Mouse (Mus musculus) lung, embryonic 16.5 days (tissue): Measurements from ENCODE around the gene Pcdh7. TPM values are rescaled to one million over a fixed set of nuclear protein-coding genes. Genes with fewer than 3 reads are reported as not detected.

ENCODE experiments used
- ATAC-seq: fragments of 200-750 bp; cut with Nextera tagmentation; 2 replicates; pipeline ENCODE4 v1.8.0; 2017; ENCODE audit warnings: low read depth, mild to moderate bottlenecking, moderate library complexity
- H3K27ac ChIP-seq: fragments of 300-500 bp; sonication (generic); 2 replicates; pipeline ENCODE4 v1.5.1; 2014; ENCODE audit warnings: mild to moderate bottlenecking, control low read depth, low read length
- H3K27me3 ChIP-seq: fragments of 300-500 bp; sonication (generic); 2 replicates; pipeline ENCODE4 v1.6.1; 2014; ENCODE audit warnings: low read depth, low read length, mixed read lengths; ENCODE audit not compliant: control insufficient read depth, insufficient read depth
- H3K36me3 ChIP-seq: fragments of 300-500 bp; sonication (generic); 2 replicates; pipeline ENCODE4 v1.6.1; 2014; ENCODE audit warnings: low read length; ENCODE audit not compliant: control insufficient read depth, insufficient read depth
- H3K4me1 ChIP-seq: fragments of 300-500 bp; sonication (generic); replicated peaks from 2 replicates; pipeline ENCODE4 v1.6.1; 2014; ENCODE audit warnings: low read length, mixed read lengths; ENCODE audit not compliant: control insufficient read depth, insufficient read depth
- H3K4me2 ChIP-seq: fragments of 300-500 bp; sonication (generic); 2 replicates; pipeline ENCODE4 v1.6.1; 2014; ENCODE audit warnings: low read depth, low read length, control low read depth
- H3K4me3 ChIP-seq: fragments of 300-500 bp; sonication (generic); 2 replicates; pipeline ENCODE4 v1.5.1; 2014; ENCODE audit warnings: mild to moderate bottlenecking, low read length, control low read depth
- H3K9ac ChIP-seq: fragments of 300-500 bp; sonication (generic); 2 replicates; pipeline ENCODE4 v1.6.1; 2014; ENCODE audit warnings: low read length, control low read depth
- H3K9me3 ChIP-seq: fragments of 300-500 bp; sonication (generic); 2 replicates; pipeline ENCODE4 v1.6.1; 2016; ENCODE audit warnings: low read length; ENCODE audit not compliant: control insufficient read depth
- WGBS: fragments of 180-500 bp; shearing (Covaris S2); extraction: QIAGEN DNeasy Blood & Tissue Kit; methylation state at CpG from one replicate; pipeline ENCODE4 v1.1.7; 2014; 5-methylcytosine and 5-hydroxymethylcytosine counted together
- polyA plus RNA-seq: library from polyadenylated mRNA; unstranded; fragments of >200 nt; fragmentation: Nextera tagmentation; extraction: Ambion mirVana; gene quantifications from 2 replicates; pipeline ENCODE4 v1.2.1, GENCODE M21; 2015

Pcdh7 gene
- polyA plus RNA-seq, 1 experiment from 2014 or later: 2.8 TPM

GRCm38 (mm10) chr5:57780574-57780973 lies 62.8 kb downstream of the Pcdh7 start:
- Histone ChIP-seq H3K4me3 (no peak overlapping the region), H3K36me3 (no peaks in the 10 kb centered on the region), H3K9ac (no peak overlapping the region), H3K27me3 (no peaks in the 10 kb centered on the region), H3K4me1 (no peaks in the 10 kb centered on the region), H3K4me2 (no peak overlapping the region), H3K27ac (no peak overlapping the region), H3K9me3 (no peaks in the 10 kb centered on the region)
- WGBS: 81% methylated on average over 4 of the region's 4 CpGs
- ATAC-seq: no peak

DNA sequence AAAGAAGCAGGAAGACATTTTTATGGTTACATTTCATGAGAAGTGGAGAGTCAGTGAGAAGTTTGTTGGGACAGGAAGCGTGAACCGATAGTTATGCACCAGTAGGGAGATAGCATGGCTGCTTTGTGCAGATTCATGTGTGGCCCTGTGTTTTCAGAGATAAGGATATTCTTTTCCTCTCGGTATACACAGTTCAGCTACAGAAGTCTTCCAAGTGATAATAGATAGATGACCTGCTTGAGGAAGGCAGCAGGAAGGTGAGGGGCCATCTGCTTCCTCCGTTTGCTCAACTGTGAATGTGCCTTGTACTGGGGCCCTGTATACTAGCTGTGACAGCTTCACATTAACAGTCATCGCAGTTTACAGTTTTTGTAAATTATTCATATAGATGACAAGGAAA lies 64.2 kb downstream of the Pcdh7 start:
- Histone ChIP-seq H3K4me1 (no peaks in the 10 kb centered on the region), H3K4me3 (no peak overlapping the region), H3K27ac (no peak overlapping the region), H3K27me3 (no peaks in the 10 kb centered on the region), H3K9ac (no peak overlapping the region), H3K9me3 (no peaks in the 10 kb centered on the region), H3K36me3 (no peaks in the 10 kb centered on the region), H3K4me2 (no peak overlapping the region)
- 35% methylated on average over 5 of the region's 5 CpGs for WGBS
- ATAC-seq: peak; percentile 80

DNA sequence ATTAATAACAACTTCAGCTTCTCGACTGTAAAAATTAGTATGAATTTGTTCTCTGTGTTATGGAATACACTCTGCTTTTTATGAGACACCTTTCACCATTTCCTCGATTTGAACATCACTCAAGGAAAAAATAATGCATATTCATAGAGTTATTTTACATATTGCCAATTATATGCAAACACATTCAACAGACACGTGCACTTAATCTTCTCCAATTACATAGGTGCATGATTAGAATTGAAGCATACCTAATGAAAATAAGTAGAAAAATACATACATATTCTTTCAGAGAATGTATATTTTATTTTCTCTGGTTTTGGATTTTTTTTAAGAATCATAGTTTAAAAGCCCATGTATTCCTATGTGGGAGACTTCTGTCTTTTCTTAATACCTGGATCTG lies 64.8 kb downstream of the Pcdh7 start:
- Histone ChIP-seq H3K36me3 (no peaks in the 10 kb centered on the region), H3K27ac (no peak overlapping the region), H3K4me1 (no peaks in the 10 kb centered on the region), H3K9ac (no peak overlapping the region), H3K27me3 (no peaks in the 10 kb centered on the region), H3K4me3 (no peak overlapping the region), H3K4me2 (no peak overlapping the region), H3K9me3 (no peaks in the 10 kb centered on the region)
- no peak for ATAC-seq
- WGBS: 61% methylated on average over 3 of the region's 3 CpGs

- no peak overlapping the region for H3K27ac ChIP-seq
- ATAC-seq: no peak
- no peaks in the 10 kb centered on the region; the same call in 1 of the 2 replicates for H3K4me1 ChIP-seq
- H3K4me3 ChIP-seq: no peak overlapping the region
- H3K27me3 ChIP-seq: no peaks in the 10 kb centered on the region
- H3K36me3 ChIP-seq: no peaks in the 10 kb centered on the region
- no peak overlapping the region for H3K9ac ChIP-seq
- H3K9me3 ChIP-seq: no peaks in the 10 kb centered on the region
- no peak overlapping the region for H3K4me2 ChIP-seq
- WGBS: 47% methylated on average over 4 of the region's 4 CpGs
These were observed 71.2 kb downstream of the Pcdh7 start for GRCm38 (mm10) chr5:57788775-57789509.

- Histone ChIP-seq H3K9me3 (no peaks in the 10 kb centered on the region), H3K27ac (no peak overlapping the region), H3K36me3 (no peaks in the 10 kb centered on the region), H3K4me1 (no peaks in the 10 kb centered on the region), H3K9ac (no peak overlapping the region), H3K4me2 (no peak overlapping the region), H3K4me3 (no peak overlapping the region), H3K27me3 (no peaks in the 10 kb centered on the region)
- ATAC-seq: no peak
These were observed 78.6 kb downstream of the Pcdh7 start for GRCm38 (mm10) chr5:57796337-57796736.

DNA sequence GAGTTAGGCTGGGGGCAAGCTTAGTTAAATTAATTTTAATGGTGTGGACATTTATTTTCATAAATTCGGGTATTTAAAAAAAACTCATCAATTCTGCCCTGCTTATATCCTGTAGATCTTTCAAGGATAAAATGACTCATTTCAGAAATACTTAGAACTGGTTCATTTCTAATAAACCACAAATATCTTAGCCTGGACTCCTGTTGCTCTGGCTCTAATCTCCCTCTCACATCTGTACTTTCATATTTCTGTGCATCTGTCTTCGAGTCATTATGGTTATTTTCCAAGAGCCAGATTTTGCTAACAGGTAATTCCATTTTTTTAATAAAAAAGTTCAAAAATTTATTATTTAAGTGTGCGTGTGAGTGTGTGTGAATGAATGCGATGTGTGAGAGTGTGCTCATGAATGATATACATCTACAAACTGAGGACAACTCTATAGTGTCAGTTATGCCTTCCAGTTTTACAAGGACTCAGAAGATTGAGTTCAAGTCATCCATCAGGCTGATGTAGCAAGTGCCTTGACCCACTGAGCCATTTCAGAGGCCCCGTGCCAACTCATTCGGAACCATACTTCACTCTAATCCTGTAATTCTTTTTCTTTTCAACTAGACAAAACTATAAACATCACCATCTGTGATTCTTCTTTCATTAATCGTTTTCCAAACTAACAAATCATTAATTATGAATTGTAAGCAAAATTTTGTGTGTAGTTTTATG lies 80.3 kb downstream of the Pcdh7 start:
- Histone ChIP-seq H3K9me3 (no peaks in the 10 kb centered on the region), H3K4me3 (no peak overlapping the region), H3K4me1 (no peaks in the 10 kb centered on the region), H3K27me3 (no peaks in the 10 kb centered on the region), H3K4me2 (no peak overlapping the region), H3K36me3 (no peaks in the 10 kb centered on the region), H3K9ac (no peak overlapping the region), H3K27ac (no peak overlapping the region)
- WGBS: 67% methylated on average over 7 of the region's 7 CpGs
- no peak for ATAC-seq

DNA sequence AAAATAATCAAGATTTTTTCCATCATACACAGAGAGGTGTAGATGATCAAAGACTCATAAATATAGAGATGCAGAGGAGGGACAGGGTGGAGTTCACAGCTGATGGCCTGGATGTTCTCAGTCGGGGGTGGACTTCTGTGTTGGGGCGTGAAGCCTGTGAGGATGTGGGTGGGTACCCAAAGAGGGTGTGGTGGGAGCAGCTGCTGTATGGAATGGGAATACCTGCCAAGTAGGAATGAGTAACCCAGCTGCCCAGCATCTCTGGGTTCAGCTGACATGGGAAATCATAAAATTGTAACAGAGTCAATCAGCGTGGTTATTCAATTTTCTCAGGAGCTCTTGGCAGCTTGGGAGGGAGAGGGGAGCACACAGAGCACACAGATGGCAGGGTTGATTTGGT lies 85.3 kb downstream of the Pcdh7 start:
- Histone ChIP-seq H3K9ac (no peak overlapping the region), H3K4me1 (no peaks in the 10 kb centered on the region), H3K4me3 (no peak overlapping the region), H3K4me2 (no peak overlapping the region), H3K36me3 (no peaks in the 10 kb centered on the region), H3K9me3 (no peaks in the 10 kb centered on the region), H3K27ac (no peak overlapping the region), H3K27me3 (no peaks in the 10 kb centered on the region)
- ATAC-seq: no peak
- 85% methylated on average over 3 of the region's 3 CpGs for WGBS

GRCm38 (mm10) chr5:57803890-57804289 lies 86.1 kb downstream of the Pcdh7 start:
- 74% methylated on average over 5 of the region's 5 CpGs for WGBS
- no peak for ATAC-seq
- no peaks in the 10 kb centered on the region for H3K36me3 ChIP-seq
- H3K27ac ChIP-seq: no peak overlapping the region
- no peak overlapping the region for H3K4me3 ChIP-seq
- no peaks in the 10 kb centered on the region for H3K4me1 ChIP-seq
- H3K9ac ChIP-seq: no peak overlapping the region
- no peak overlapping the region for H3K4me2 ChIP-seq
- no peaks in the 10 kb centered on the region for H3K9me3 ChIP-seq
- H3K27me3 ChIP-seq: no peaks in the 10 kb centered on the region

GRCm38 (mm10) chr5:57807350-57807749 lies 89.6 kb downstream of the Pcdh7 start:
- Histone ChIP-seq H3K4me3 (no peak overlapping the region), H3K4me1 (no peaks in the 10 kb centered on the region), H3K36me3 (no peaks in the 10 kb centered on the region), H3K9me3 (no peaks in the 10 kb centered on the region), H3K9ac (no peak overlapping the region), H3K4me2 (no peak overlapping the region), H3K27ac (no peak overlapping the region), H3K27me3 (no peaks in the 10 kb centered on the region)
- WGBS: 24% methylated on average over 2 of the region's 2 CpGs
- no peak for ATAC-seq
